Mouse (Mus musculus): ENCODE measurements around the gene Snd1. TPM values are rescaled to one million over a fixed set of nuclear protein-coding genes. Genes with fewer than 3 reads are reported as not detected.

Snd1 gene
- polyA plus RNA-seq, 1 experiment: 138 TPM

DNA sequence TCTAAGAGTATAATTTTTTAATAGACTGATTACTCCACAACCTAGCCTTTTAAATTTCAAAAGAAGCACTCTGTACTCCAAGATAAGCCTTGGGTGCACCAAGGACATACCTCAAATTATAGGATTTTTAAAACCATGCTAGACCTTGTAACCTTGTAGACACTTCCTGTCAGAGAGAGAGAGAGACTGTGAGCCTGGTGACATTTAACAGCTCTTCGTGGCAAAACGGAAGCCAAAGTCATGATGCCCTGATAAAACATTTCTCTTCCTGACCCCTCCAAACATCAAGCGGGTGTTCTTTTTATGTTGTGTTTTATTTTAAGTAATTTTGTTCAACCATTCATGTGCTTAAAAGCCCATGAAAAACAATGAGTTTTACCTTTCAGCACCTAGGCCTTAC, 316.9 kb downstream of the Snd1 start:
- Histone ChIP-seq H3K27ac (ENCODE audit: insufficient read depth, low read length) (no peak overlapping the region), H3K4me1 (ENCODE audit: control insufficient read depth, insufficient read depth, low read length) (no peaks in the 10 kb centered on the region), H3K4me3 (ENCODE audit: insufficient read depth, low read length) (no peak overlapping the region)
- no peak for TF ChIP-seq CTCF (IDR thresholded peaks at IDR 0.05; ENCODE audit: borderline replicate concordance, insufficient read depth, low read length)
- no peak for TF ChIP-seq POLR2A (IDR thresholded peaks at IDR 0.05; ENCODE audit: low read depth, low read length)

DNA sequence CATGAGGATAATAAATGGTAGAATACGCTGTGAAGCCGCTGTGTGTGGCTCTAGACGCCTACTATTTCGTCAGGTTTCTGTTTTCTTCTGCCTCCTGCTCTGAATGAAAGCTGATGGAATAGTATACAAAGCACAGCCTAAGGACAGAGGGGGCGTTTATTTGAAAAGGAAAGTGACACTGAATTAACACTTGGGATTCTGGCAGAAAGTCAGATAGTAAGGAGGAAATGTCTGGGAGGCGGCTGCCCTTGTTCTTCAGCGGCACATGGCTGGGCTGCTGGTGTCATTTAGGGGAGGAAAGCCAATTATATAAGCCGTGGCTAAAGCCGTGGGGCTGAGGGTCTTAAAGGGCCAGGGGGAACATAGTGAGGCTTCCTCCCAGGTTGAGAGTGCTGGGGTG, 320.4 kb downstream of the Snd1 start:
- Histone ChIP-seq H3K27ac (ENCODE audit: insufficient read depth, low read length) (no peak overlapping the region), H3K4me3 (ENCODE audit: insufficient read depth, low read length) (no peak overlapping the region), H3K4me1 (ENCODE audit: control insufficient read depth, insufficient read depth, low read length) (no peaks in the 10 kb centered on the region)
- no peak for TF ChIP-seq POLR2A (IDR thresholded peaks at IDR 0.05; ENCODE audit: low read depth, low read length)
- no peak for TF ChIP-seq CTCF (IDR thresholded peaks at IDR 0.05; ENCODE audit: borderline replicate concordance, insufficient read depth, low read length)

DNA sequence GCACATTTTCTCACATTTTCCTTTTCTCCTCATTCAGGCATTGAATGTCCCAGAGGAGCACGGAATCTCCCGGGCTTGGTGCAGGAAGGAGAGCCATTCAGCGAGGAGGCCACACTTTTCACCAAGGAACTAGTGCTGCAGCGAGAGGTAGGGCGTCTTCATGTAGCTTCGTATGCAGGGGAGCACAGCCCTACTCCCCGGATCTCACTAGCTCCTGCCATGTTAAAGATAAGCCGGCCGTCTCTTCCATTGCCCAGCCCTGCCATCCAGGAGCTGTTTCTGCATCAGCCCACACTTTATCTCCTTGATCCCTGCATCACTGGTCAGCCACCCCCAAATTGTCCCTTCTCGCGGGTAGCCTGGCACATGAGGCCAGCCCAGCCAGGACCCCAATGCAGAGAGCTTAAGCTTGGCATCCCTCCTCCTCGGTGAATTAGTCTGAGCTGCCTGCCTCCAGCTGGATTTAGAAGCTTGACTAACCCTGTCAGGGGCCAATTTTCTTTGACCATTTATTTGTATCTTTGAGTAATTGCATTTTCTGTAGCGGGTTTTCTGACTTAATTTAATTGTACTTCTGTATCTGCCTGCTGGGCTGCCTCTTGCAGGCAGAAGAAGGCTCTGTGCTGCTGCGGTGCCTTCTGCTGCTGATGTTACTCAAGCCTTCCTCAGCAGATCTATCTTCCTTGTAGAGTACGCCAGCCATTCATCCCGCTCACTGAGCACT, 321.0 kb downstream of the Snd1 start:
- Histone ChIP-seq H3K4me3 (ENCODE audit: insufficient read depth, low read length) (no peak overlapping the region), H3K27ac (ENCODE audit: insufficient read depth, low read length) (no peak overlapping the region), H3K4me1 (ENCODE audit: control insufficient read depth, insufficient read depth, low read length) (no peaks in the 10 kb centered on the region)
- TF ChIP-seq POLR2A (IDR thresholded peaks at IDR 0.05; ENCODE audit: low read depth, low read length): no peak
- no peak for TF ChIP-seq CTCF (IDR thresholded peaks at IDR 0.05; ENCODE audit: borderline replicate concordance, insufficient read depth, low read length)

DNA sequence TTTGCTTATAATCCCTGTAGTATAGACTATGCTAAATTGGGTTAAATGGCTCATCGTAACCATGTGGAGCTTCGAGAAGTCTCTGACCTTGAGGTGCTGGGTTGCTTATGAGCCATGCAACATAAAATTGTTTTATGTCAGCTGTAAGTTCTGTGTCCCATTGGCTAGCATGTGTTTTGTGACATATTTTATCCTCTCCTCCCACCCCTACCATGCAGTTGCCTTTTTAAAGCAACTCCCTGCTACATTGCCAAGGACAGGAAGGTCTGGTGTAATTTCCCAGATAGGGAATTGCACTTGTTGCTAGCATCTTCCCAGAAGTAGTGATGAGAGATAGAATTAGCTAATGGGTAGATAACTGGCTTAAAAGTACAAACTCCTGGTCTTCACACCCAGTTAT, 324.9 kb downstream of the Snd1 start:
- no peak overlapping the region for H3K4me3 ChIP-seq (ENCODE audit: insufficient read depth, low read length)
- no peak for TF ChIP-seq CTCF (IDR thresholded peaks at IDR 0.05; ENCODE audit: borderline replicate concordance, insufficient read depth, low read length)
- TF ChIP-seq POLR2A (IDR thresholded peaks at IDR 0.05; ENCODE audit: low read depth, low read length): no peak
- H3K4me1 ChIP-seq (ENCODE audit: control insufficient read depth, insufficient read depth, low read length): no peaks in the 10 kb centered on the region
- no peak overlapping the region for H3K27ac ChIP-seq (ENCODE audit: insufficient read depth, low read length)

DNA sequence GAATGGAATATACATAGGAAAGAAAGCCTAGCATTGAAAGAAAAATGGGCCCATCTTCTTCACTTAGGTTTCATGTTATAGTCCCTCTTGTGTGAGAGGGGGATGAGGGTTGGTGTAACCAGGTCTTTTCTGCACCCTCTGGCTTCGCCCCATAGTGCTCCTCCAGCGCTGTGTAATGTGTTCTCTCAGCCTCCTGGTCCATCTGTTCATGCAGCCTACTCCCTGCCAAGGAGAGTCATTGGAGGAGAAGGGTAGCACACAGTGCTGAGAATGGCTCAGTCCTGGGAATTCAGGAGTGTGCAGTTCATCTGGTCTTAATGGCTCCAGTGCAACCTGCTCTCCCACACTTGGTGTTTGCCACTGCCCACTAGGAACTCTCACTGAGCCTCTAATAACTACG, 326.0 kb downstream of the Snd1 start:
- Histone ChIP-seq H3K4me3 (ENCODE audit: insufficient read depth, low read length) (no peak overlapping the region), H3K4me1 (ENCODE audit: control insufficient read depth, insufficient read depth, low read length) (no peaks in the 10 kb centered on the region)

DNA sequence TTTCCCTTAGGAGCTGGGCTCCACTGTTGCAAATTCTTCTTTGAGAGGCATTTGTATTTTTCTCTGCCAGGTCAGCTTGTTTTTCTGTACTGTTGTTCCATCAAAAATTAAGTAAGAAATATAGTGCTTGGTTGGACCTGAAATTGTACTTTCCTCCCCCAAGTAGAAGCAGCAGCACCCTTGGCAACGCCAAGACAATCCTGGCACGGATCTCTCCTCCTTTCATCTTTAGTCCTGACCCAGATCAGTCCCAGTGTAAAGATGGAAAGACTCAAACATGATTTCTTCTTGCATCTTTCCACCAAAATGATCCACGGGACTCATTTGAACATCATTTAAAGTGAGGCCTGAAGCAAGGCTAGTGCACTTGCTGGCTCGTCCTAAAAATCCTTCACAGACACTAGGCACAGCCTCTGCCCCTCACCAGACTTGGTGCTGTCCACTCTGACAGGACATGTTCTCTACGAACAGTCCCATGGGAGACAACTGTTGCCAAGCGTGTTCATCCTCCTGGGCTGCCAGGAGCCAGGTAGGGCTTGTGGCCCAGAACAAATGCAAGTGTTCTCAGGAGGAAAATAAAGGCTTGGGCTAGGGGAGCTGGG, 328.8 kb downstream of the Snd1 start:
- TF ChIP-seq POLR2A (IDR thresholded peaks at IDR 0.05; ENCODE audit: low read depth, low read length) (no peak), CTCF (IDR thresholded peaks at IDR 0.05; ENCODE audit: borderline replicate concordance, insufficient read depth, low read length) (no peak)
- H3K4me3 ChIP-seq (ENCODE audit: insufficient read depth, low read length): no peak overlapping the region
- H3K27ac ChIP-seq (ENCODE audit: insufficient read depth, low read length): no peak overlapping the region
- no peaks in the 10 kb centered on the region for H3K4me1 ChIP-seq (ENCODE audit: control insufficient read depth, insufficient read depth, low read length)

More for the DNA sequence above, 326.0 kb downstream of the Snd1 start:
- no peak overlapping the region for H3K27ac ChIP-seq (ENCODE audit: insufficient read depth, low read length)
- TF ChIP-seq POLR2A (IDR thresholded peaks at IDR 0.05; ENCODE audit: low read depth, low read length): no peak
- TF ChIP-seq CTCF (IDR thresholded peaks at IDR 0.05; ENCODE audit: borderline replicate concordance, insufficient read depth, low read length): no peak

DNA sequence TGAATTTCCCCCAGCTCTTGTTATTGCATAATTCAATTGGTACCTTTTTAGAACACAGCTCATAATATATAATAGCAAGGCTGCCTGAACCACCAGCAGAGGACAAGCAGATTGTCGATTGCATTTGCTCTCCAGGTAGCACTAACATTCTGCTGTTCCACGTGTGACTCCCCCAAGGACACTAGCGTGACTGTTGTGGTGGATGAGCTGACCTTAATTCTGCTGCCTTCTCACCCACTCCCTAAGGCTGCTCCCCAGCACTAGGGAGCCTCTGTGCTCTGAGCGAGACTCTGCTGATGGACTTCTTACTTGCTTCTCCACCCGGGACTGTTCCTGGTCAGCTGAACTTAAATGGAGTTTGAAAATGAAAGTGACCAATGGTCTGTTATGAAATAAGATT, 329.8 kb downstream of the Snd1 start:
- TF ChIP-seq POLR2A (IDR thresholded peaks at IDR 0.05; ENCODE audit: low read depth, low read length) (no peak), CTCF (IDR thresholded peaks at IDR 0.05; ENCODE audit: borderline replicate concordance, insufficient read depth, low read length) (no peak)
- Histone ChIP-seq H3K4me3 (ENCODE audit: insufficient read depth, low read length) (no peak overlapping the region), H3K27ac (ENCODE audit: insufficient read depth, low read length) (no peak overlapping the region), H3K4me1 (ENCODE audit: control insufficient read depth, insufficient read depth, low read length) (no peaks in the 10 kb centered on the region)

DNA sequence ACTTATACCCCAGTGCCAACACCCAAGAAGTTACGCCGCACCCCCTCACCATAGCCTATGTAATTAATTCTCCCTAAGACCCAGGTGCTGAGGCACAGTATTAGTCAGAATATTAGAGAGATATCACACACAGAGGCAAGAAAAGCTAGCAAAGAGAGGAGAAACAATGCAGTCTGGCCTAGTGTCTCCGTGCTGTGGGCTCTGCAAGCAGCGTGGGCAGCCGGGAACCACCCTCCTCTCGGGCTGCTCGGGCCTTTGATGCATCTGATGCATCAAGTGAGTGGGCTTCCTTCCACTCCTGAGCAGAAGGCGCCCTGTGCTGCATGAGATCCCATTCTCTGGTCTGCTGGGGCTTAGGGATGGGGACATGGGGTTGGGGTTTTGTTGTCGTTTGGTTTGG, 338.1 kb downstream of the Snd1 start:
- Histone ChIP-seq H3K4me1 (ENCODE audit: control insufficient read depth, insufficient read depth, low read length) (no peaks in the 10 kb centered on the region), H3K27ac (ENCODE audit: insufficient read depth, low read length) (no peak overlapping the region), H3K4me3 (ENCODE audit: insufficient read depth, low read length) (no peak overlapping the region)
- TF ChIP-seq CTCF (IDR thresholded peaks at IDR 0.05; ENCODE audit: borderline replicate concordance, insufficient read depth, low read length) (no peak), POLR2A (IDR thresholded peaks at IDR 0.05; ENCODE audit: low read depth, low read length) (no peak)

DNA sequence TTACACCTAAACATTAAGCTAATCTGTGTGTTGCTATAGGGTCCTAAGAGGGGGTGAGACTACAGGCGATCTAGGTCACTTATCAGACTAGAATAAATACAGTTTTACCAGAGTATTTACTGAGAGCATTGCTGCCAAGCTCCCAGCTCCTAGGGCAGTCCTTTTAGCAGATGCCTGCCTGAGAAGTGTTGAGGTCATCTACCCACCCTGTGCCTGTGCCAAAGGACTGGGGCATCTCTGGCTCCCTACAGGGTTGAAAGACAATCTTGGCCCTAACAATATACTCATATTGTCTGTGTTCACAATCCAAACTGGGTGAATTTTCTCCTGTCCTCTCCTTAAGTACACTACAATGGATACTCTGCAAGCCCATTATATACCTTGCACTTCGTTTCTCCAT, 340.0 kb downstream of the Snd1 start:
- H3K4me3 ChIP-seq (ENCODE audit: insufficient read depth, low read length): no peak overlapping the region
- TF ChIP-seq CTCF (IDR thresholded peaks at IDR 0.05; ENCODE audit: borderline replicate concordance, insufficient read depth, low read length) (no peak), POLR2A (IDR thresholded peaks at IDR 0.05; ENCODE audit: low read depth, low read length) (no peak)
- no peaks in the 10 kb centered on the region for H3K4me1 ChIP-seq (ENCODE audit: control insufficient read depth, insufficient read depth, low read length)
- H3K27ac ChIP-seq (ENCODE audit: insufficient read depth, low read length): no peak overlapping the region

DNA sequence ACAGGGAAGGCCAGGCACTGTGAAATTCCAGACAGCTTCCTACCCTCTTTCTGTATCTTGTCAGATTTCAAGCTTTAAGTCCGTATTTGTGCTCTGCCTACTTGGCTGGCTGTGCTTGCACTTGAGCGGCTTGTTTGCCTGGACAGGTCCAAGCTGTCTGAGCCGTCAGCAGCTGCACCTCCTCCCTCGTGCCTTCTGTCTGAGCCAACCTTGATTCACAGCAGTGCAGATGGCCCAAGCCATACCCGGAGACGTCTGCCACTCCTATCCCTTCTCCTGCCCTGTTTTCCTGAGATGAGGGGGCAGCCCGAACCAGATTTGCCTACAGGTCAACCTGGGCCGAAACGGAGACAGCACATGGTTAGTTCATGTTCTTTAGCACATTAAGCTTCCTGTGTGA, 342.1 kb downstream of the Snd1 start:
- H3K4me3 ChIP-seq (ENCODE audit: insufficient read depth, low read length): no peak overlapping the region
- no peaks in the 10 kb centered on the region for H3K4me1 ChIP-seq (ENCODE audit: control insufficient read depth, insufficient read depth, low read length)
- TF ChIP-seq CTCF (IDR thresholded peaks at IDR 0.05; ENCODE audit: borderline replicate concordance, insufficient read depth, low read length) (no peak), POLR2A (IDR thresholded peaks at IDR 0.05; ENCODE audit: low read depth, low read length) (no peak)
- no peak overlapping the region for H3K27ac ChIP-seq (ENCODE audit: insufficient read depth, low read length)

Data from embryonic fibroblast, embryonic 13.5 days (primary cell).